8 mouse cellular contexts compared by ENCODE assay signal in genomic region chr2:101983082-101983852, GRCm38 (mm10).
DNase-seq lines count a peak whose midpoint lies in the region; ATAC-seq and TF ChIP-seq lines count a peak whose summit lies in the region.

No protein-coding gene starts in this region.

- TF ChIP-seq POLR2A in olfactory bulb, adult 2 months (IDR thresholded peaks at IDR 0.05; ENCODE audit: insufficient read depth, low read depth, low read length) = no peak

- ATAC-seq in intestine, embryonic 14.5 days (replicated peaks; ENCODE audit: low FRiP score, low TSS enrichment, low read depth) = no peak
- no peak for ATAC-seq in intestine, postnatal 0 days
- ATAC-seq in intestine, embryonic 16.5 days = peak; percentile 53
- peak; percentile 85 for ATAC-seq in limb, embryonic 13.5 days (ENCODE audit: low FRiP score, low read depth)

- no peak for TF ChIP-seq CTCF in intestine, postnatal 0 days (IDR thresholded peaks at IDR 0.05; ENCODE audit: low read depth)
- TF ChIP-seq CTCF in olfactory bulb, adult 2 months (IDR thresholded peaks at IDR 0.05; ENCODE audit: insufficient read depth, low read depth, low read length) = no peak

- H3K36me3 ChIP-seq in intestine, embryonic 14.5 days (ENCODE audit: control insufficient read depth, insufficient read depth, low read length) = no peaks in the 10 kb centered on the region
- no peaks in the 10 kb centered on the region; the same call in 1 of the 2 replicates for H3K36me3 ChIP-seq in intestine, postnatal 0 days (ENCODE audit: control insufficient read depth, insufficient read depth)
- H3K36me3 ChIP-seq in forebrain, embryonic 10.5 days (replicated peaks) = no peaks in the 10 kb centered on the region
- H3K36me3 ChIP-seq in intestine, embryonic 16.5 days (ENCODE audit: control insufficient read depth, insufficient read depth, low read length) = no peaks in the 10 kb centered on the region
- H3K36me3 ChIP-seq in limb, embryonic 13.5 days = no peaks in the 10 kb centered on the region

- peaks cover 24% of the 10 kb centered on the region for H3K4me1 ChIP-seq in intestine, embryonic 14.5 days (replicated peaks; ENCODE audit: control insufficient read depth, insufficient read depth, low read length)
- H3K4me1 ChIP-seq in intestine, postnatal 0 days (replicated peaks; ENCODE audit: control insufficient read depth, insufficient read depth, low read length) = 0 out of 2 replicates have a peak, but pooled peaks cover 3% of the 10 kb centered on the region
- H3K4me1 ChIP-seq in forebrain, embryonic 10.5 days = peaks cover 82% of the 10 kb centered on the region
- H3K4me1 ChIP-seq in intestine, embryonic 16.5 days (ENCODE audit: control insufficient read depth, insufficient read depth, low read length) = peaks cover 8% of the 10 kb centered on the region
- peaks cover 83% of the 10 kb centered on the region for H3K4me1 ChIP-seq in limb, embryonic 13.5 days
- H3K4me1 ChIP-seq in olfactory bulb, adult 2 months (ENCODE audit: control insufficient read depth, insufficient read depth, low read length) = peaks cover 18% of the 10 kb centered on the region

- H3K9ac ChIP-seq in intestine, embryonic 14.5 days (ENCODE audit: low read length) = no peak overlapping the region
- H3K9ac ChIP-seq in intestine, postnatal 0 days (ENCODE audit: low read depth, low read length) = no peak overlapping the region
- H3K9ac ChIP-seq in intestine, embryonic 16.5 days (ENCODE audit: low read depth, low read length) = no peak overlapping the region
- H3K9ac ChIP-seq in limb, embryonic 13.5 days = no peak overlapping the region; the same call in 1 of the 2 replicates

- peak; percentile 42 for DNase-seq in intestine, embryonic 14.5 days (ENCODE audit: low spot score)
- no peak for DNase-seq in forebrain, embryonic 10.5 days (ENCODE audit: extremely low spot score, low spot score)
- DNase-seq in urinary bladder, adult 18-20 months (ENCODE audit: low spot score in 2 of 2) = no peak
- DNase-seq in urinary bladder, postnatal 10 days (ENCODE audit: low spot score) = no peak

- no peaks in the 10 kb centered on the region for H3K27me3 ChIP-seq in intestine, embryonic 14.5 days (replicated peaks; ENCODE audit: control insufficient read depth, insufficient read depth, low read length)
- no peaks in the 10 kb centered on the region for H3K27me3 ChIP-seq in intestine, postnatal 0 days (replicated peaks; ENCODE audit: control insufficient read depth, insufficient read depth, low read length)
- no peaks in the 10 kb centered on the region for H3K27me3 ChIP-seq in forebrain, embryonic 10.5 days (ENCODE audit: poor library complexity, severe bottlenecking)
- H3K27me3 ChIP-seq in intestine, embryonic 16.5 days (replicated peaks; ENCODE audit: control insufficient read depth, insufficient read depth, low read length) = no peaks in the 10 kb centered on the region
- no peaks in the 10 kb centered on the region for H3K27me3 ChIP-seq in limb, embryonic 13.5 days

- H3K27ac ChIP-seq in intestine, embryonic 14.5 days (ENCODE audit: low read depth) = 0 out of 2 replicates have a peak overlapping the region, but pooled peaks have one; percentile 1
- no peak overlapping the region for H3K27ac ChIP-seq in intestine, postnatal 0 days (ENCODE audit: low read depth, low read length)
- peak overlapping the region; percentile 92 for H3K27ac ChIP-seq in forebrain, embryonic 10.5 days
- H3K27ac ChIP-seq in intestine, embryonic 16.5 days (ENCODE audit: low read length) = no peak overlapping the region
- H3K27ac ChIP-seq in limb, embryonic 13.5 days = peak overlapping the region; percentile 55; the same call in 1 of the 2 replicates
- peak overlapping the region; percentile 12; the same call in 1 of the 2 replicates for H3K27ac ChIP-seq in olfactory bulb, adult 2 months (ENCODE audit: insufficient read depth, low read depth, low read length)

- WGBS in intestine, embryonic 14.5 days = 50% methylated on average over 15 of the region's 15 CpGs
- WGBS in intestine, postnatal 0 days = 59% methylated on average over 15 of the region's 15 CpGs
- 26% methylated on average over 15 of the region's 15 CpGs for WGBS in forebrain, embryonic 10.5 days
- 47% methylated on average over 15 of the region's 15 CpGs for WGBS in intestine, embryonic 16.5 days
- 14% methylated on average over 15 of the region's 15 CpGs for WGBS in limb, embryonic 13.5 days
- 45% methylated on average over 15 of the region's 15 CpGs for WGBS in olfactory bulb, adult 2 months

- no peak overlapping the region for H3K4me3 ChIP-seq in intestine, embryonic 14.5 days (ENCODE audit: low read depth, low read length)
- no peak overlapping the region for H3K4me3 ChIP-seq in intestine, postnatal 0 days (ENCODE audit: low read depth, low read length)
- H3K4me3 ChIP-seq in forebrain, embryonic 10.5 days = no peak overlapping the region
- no peak overlapping the region for H3K4me3 ChIP-seq in intestine, embryonic 16.5 days (ENCODE audit: low read length)
- H3K4me3 ChIP-seq in limb, embryonic 13.5 days = no peak overlapping the region
- H3K4me3 ChIP-seq in olfactory bulb, adult 2 months (ENCODE audit: insufficient read depth, low read depth, low read length) = no peak overlapping the region

- no peaks in the 10 kb centered on the region for H3K9me3 ChIP-seq in intestine, embryonic 14.5 days (ENCODE audit: control insufficient read depth, low read length)
- H3K9me3 ChIP-seq in intestine, postnatal 0 days (ENCODE audit: control insufficient read depth) = no peaks in the 10 kb centered on the region
- H3K9me3 ChIP-seq in forebrain, embryonic 10.5 days = no peaks in the 10 kb centered on the region
- no peaks in the 10 kb centered on the region for H3K9me3 ChIP-seq in intestine, embryonic 16.5 days (ENCODE audit: control insufficient read depth, low read length)
- no peaks in the 10 kb centered on the region for H3K9me3 ChIP-seq in limb, embryonic 13.5 days

- H3K4me2 ChIP-seq in intestine, embryonic 14.5 days (ENCODE audit: low read length) = no peak overlapping the region
- H3K4me2 ChIP-seq in intestine, postnatal 0 days (replicated peaks; ENCODE audit: low read depth) = no peak overlapping the region
- no peak overlapping the region for H3K4me2 ChIP-seq in intestine, embryonic 16.5 days (ENCODE audit: low read depth, low read length)
- 0 out of 2 replicates have a peak overlapping the region, but pooled peaks have one; percentile 7 for H3K4me2 ChIP-seq in limb, embryonic 13.5 days (replicated peaks)

Comparison
In these comparisons a context has a peak if more than half of its experiments do, and no peak if none do; other contexts are left out.
1. ATAC-seq: peak in intestine, embryonic 16.5 days (single experiment) and limb, embryonic 13.5 days (single experiment); none in intestine, embryonic 14.5 days (single experiment) and intestine, postnatal 0 days (single experiment).
2. H3K27ac ChIP-seq: peak in intestine, embryonic 14.5 days (single experiment), forebrain, embryonic 10.5 days (single experiment), limb, embryonic 13.5 days (single experiment) and olfactory bulb, adult 2 months (single experiment); none in intestine, postnatal 0 days (single experiment) and intestine, embryonic 16.5 days (single experiment).